Mouse (Mus musculus): ENCODE data around the gene Sim2. TPM values are rescaled to one million over a fixed set of nuclear protein-coding genes. Genes with fewer than 3 reads are reported as not detected.

Sim2 gene
- total RNA-seq, 2 experiments from 2014 or later: 0.41 TPM; not detected in 1

DNA sequence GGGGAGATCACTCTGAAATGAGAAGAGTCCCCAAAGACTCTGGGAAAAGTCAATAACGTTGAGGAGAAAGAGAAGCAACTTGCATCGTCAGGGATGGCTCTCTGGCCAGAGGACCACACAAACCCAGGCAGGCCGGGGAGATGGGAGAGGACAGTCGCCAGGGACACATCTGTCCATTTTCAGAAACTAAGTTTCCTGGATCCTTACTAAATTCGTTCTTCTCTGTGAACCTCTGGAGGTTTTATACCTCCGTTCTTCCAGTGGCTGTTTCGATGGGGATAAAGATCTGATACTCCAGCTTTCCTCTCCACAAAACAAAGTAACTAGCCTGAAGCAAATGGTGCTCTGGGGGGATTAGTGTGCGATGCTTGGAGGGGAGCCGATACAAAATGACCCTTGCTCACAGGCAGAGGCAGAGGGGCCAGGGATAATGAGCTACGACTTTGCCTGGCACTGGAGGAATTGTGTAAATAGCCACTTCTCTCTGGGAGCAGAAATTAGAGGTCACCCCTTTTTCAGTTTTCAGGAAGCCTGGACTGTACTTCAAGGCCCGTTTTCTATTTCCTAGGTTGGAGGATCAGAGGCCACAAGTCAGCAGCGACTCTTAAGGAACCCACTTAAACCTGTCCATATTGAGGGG is 7.9 kb downstream of the Sim2 start:
- intact Hi-C loops (cut with DNase I): no loop called here
- DNase-seq (ENCODE audit: extremely low spot score in 1 of 2, low spot score in 2 of 2): no peak

DNA sequence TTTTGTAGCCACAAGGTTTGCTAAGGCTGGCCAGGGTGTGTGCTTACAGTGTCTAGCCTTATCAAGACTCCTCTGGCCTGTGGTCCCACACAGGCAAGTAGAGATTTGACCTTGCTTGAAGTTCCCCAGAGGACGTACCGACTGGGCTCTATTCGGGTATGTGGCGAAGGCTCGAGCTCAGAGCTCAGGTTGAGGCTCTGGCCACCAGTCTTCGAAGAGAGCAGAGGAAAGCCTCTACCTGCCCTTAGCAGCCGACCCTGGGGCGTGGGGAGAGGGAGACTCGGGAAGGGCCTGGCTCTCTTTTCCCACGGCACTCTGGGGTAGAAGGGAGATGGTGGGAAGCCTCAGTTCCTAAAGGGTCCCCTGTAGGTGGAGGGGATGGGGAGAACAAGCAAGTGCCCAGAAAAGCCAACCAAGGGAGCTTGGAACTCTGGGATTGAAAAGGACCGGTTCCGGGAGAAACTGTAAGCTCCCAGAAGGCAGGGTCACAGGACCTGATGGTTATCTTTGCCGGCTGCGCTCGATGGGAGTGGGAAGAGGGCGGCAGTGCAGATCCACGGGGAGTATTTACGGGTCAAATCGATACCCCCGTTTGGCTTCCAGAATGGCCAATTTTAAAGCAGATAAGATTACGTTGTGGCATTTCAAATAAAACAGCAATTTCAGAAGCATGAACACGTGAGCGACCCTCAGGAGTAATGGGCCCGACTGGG is 8.6 kb downstream of the Sim2 start:
- DNase-seq (ENCODE audit: extremely low spot score in 1 of 2, low spot score in 2 of 2): no peak
- intact Hi-C loops (cut with DNase I): no loop called here

DNA sequence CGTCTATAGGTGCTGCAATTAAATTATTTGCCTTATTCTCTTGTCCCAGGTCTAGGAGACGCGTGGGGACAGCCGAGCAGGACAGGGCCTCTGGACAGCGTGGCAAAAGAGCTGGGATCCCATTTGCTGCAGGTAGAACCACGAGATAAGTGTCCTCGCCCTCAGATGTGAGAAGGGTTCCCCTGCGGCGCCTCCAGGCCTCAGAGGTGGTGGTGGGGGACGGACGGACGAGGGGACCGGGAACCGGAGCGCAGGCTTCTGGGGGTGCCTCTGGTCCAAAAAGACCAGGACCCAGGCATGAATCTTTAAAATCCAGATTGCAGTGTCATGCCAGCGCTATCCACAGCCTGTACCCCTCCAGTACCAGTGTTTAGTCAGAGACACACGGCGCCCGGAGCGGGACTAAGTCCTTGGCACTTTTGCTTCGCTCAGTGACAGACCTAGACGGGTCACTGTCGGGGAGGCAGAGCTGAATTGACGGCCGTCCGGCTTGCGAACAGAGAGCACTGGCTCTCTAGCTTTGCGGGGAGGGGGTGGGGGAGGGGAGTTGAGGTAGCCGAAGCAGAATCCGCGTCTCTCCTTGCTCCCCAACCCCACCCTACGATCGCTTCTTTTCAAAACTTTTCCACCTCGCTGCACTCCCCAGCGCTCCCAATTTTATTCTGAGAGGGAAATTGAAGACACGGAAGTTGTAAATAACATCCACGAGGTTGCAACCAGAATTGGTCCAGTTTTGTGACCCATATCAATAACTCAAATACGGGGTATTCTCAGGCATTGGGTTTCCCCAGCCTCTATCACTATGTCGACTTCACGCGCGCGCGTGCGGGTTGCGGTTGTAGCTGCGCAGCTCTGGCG is 9.7 kb downstream of the Sim2 start:
- intact Hi-C loops (cut with DNase I): no loop called here
- no peak for DNase-seq (ENCODE audit: extremely low spot score in 1 of 2, low spot score in 2 of 2)

GRCm38 (mm10) chr16:94095109-94095822 is 10.5 kb downstream of the Sim2 start:
- no peak for DNase-seq (ENCODE audit: extremely low spot score in 1 of 2, low spot score in 2 of 2)
- intact Hi-C loops (cut with DNase I): no loop called here

- no peak for DNase-seq (ENCODE audit: extremely low spot score in 1 of 2, low spot score in 2 of 2)
- intact Hi-C loops (cut with DNase I): no loop called here
These were observed 11.7 kb downstream of the Sim2 start for GRCm38 (mm10) chr16:94096479-94096878.

GRCm38 (mm10) chr16:94097724-94098455 is 13.2 kb downstream of the Sim2 start:
- intact Hi-C loops (cut with DNase I): no loop called here
- no peak for DNase-seq (ENCODE audit: extremely low spot score in 1 of 2, low spot score in 2 of 2)

GRCm38 (mm10) chr16:94113160-94113559 is 28.4 kb downstream of the Sim2 start:
- no peak for DNase-seq (ENCODE audit: extremely low spot score in 1 of 2, low spot score in 2 of 2)
- intact Hi-C loops (cut with DNase I): no loop called here

DNA sequence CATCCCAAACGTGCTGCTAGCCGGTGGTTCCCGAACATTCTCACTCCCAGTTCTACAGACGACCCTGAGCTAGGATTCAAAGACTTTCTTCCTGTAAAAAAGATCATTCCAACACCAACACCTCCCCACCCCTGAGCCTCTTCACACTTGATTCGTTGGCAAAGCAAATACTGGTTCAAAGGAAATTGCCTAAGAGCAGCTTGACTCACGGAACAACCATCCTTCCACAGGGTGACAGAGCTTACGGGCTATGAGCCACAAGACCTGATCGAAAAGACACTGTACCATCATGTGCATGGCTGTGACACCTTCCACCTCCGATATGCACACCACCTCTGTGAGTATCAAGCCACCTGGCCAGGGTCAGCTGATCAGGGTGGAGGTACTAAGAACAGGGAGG is 30.0 kb downstream of the Sim2 start:
- intact Hi-C loops (cut with DNase I): no loop called here
- no peak for DNase-seq (ENCODE audit: extremely low spot score in 1 of 2, low spot score in 2 of 2)

DNA sequence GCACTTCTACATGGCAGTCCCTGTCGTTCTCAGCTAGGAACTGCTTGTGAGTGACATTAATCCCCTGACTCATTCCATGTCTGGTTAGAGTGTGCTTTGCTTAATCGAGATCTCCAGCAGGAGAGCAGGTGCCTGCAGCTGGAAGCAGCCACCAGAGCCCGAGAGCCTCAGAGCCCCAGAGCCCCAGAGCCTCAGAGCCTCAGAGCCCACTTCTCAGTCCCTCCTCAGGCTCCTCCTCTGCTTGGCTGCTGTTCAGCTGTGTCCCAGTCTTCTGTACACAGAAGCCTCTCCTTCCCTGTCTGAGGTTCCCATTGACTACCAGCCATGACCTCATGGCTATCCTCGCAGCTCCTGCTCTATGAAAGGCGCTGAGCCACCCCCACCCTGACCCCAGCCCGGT is 32.6 kb downstream of the Sim2 start:
- DNase-seq (ENCODE audit: extremely low spot score in 1 of 2, low spot score in 2 of 2): no peak
- intact Hi-C loops (cut with DNase I): no loop called here

- no peak for DNase-seq (ENCODE audit: extremely low spot score in 1 of 2, low spot score in 2 of 2)
- intact Hi-C loops (cut with DNase I): no loop called here
These were observed 33.7 kb downstream of the Sim2 start for GRCm38 (mm10) chr16:94118394-94118793.

GRCm38 (mm10) chr16:94122347-94122746 is 37.6 kb downstream of the Sim2 start:
- intact Hi-C loops (cut with DNase I): no loop called here
- no peak for DNase-seq (ENCODE audit: extremely low spot score in 1 of 2, low spot score in 2 of 2)

DNA sequence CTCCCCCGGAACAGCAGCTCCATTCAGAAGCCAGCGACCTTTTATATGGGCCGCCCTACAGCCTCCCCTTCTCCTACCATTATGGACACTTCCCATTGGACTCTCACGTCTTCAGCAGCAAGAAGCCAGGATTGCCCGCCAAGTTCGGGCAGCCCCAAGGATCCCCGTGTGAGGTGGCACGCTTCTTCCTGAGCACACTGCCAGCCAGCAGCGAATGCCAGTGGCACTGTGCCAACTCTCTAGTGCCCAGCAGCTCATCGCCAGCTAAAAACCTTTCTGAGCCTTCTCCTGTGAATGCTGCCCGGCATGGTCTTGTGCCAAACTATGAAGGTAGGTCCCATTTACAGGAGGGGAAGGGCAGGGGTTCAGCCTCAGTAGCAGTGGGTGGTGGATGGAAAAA is 38.5 kb downstream of the Sim2 start:
- peak; percentile 43 to 67 for DNase-seq (ENCODE audit: extremely low spot score in 1 of 2, low spot score in 2 of 2)
- intact Hi-C loops (cut with DNase I): no loop called here

DNA sequence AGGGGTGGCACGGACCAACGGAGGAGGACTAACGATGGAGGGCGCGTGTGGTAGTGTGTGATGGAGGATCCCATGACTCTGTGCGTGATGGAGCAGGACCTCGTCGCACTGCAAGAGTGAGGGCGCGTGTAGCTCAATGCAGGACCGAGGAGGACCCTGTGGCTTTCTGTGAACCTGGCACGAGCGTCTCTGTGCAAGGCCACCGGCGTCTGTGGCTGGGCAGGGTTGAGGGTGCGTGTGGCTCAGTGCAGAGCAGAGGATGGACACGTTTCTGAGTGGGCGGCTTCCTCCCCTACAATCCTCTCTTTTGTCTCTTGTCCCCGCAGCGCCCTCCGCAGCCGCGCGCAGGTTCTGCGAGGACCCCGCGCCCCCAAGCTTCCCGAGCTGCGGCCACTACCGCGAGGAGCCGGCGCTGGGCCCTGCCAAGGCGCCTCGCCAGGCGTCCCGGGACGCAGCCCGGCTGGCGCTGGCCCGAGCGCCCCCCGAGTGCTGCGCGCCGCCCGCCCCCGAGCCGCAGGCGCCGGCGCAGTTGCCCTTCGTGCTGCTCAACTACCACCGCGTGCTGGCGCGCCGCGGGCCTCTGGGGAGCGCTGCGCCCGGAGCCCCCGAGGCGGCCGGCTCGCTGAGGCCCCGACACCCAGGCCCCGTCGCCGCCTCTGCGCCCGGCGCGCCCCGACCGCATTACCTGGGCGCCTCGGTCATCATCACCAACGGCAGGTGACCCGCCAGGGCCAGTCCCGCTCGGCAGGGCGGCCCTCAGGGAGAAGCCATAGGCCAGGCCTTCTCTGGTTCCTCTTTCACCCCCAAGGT is 40.6 kb downstream of the Sim2 start:
- intact Hi-C loops (cut with DNase I): no loop called here

DNA sequence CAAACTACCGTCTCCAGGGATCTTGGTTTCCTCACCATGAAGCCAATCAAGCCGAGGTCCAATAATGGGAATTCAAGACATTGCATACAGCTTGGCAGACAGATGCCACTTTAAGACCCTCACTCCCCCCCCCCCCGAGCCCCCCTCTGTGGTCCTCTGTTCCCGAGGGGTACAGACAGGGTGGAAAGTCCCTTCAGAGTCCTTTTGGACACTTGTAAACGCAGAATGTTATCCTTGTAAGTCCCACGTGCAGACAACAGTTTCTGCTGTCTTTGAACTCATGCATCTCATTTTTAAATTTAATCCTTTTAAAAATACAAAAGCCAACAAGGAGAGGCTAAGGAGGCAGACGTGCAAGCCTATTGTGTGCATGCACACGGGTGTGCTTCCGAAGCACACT is 41.5 kb downstream of the Sim2 start:
- intact Hi-C loops (cut with DNase I): no loop called here
- DNase-seq (ENCODE audit: extremely low spot score in 1 of 2, low spot score in 2 of 2): no peak

More for the DNA sequence above, 40.6 kb downstream of the Sim2 start:
- peak in 1 of 2 experiments; percentile 45 for DNase-seq (ENCODE audit: extremely low spot score in 1 of 2, low spot score in 2 of 2)

GRCm38 (mm10) chr16:94128236-94128835 is 43.6 kb downstream of the Sim2 start:
- intact Hi-C loops (cut with DNase I): no loop called here
- DNase-seq (ENCODE audit: extremely low spot score in 1 of 2, low spot score in 2 of 2): no peak

DNA sequence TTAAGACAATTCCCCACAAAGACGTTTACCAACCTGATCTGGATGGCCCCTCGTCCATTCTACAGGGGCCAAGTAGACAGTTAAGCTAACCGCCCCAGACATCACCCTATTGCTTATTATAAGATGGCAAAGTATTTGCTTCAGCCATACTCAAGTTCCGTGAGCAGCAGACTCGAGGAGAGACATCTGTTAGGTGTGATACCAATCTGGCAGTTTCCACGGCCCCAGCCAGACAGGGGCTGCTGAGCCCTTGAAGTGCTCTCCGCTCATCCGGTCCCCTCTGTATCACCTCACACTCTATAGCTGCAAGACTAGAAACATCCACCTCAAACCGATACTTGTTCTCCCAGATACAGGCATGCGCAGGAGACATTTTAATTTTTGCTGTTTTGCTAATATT is 49.5 kb downstream of the Sim2 start:
- intact Hi-C loops (cut with DNase I): no loop called here
- DNase-seq (ENCODE audit: extremely low spot score in 1 of 2, low spot score in 2 of 2): no peak

DNA sequence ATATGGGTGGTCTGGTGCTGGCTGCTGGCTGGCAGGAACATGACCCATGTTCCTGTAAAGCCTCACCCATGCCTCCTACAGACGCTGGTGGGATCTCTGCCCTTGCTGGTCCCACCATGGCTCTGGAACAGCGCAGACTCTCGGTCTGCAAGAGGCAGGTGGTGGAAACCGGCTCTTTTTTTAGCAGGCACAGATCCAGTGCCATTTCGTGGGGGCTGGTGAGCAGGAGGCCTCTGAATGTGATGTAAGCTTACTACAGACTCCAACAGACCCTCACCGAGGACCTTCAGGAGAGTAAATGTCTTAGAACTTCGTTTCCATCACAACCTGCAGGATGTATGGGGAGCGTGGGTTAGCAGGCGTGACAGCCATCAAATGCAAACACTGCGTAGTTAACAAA is 56.0 kb downstream of the Sim2 start:
- intact Hi-C loops (cut with DNase I): no loop called here
- DNase-seq (ENCODE audit: extremely low spot score in 1 of 2, low spot score in 2 of 2): no peak
